Mouse (Mus musculus) Patski (cell line): ENCODE data around the gene Gm20911. TPM values are rescaled to one million over a fixed set of nuclear protein-coding genes. Genes with fewer than 3 reads are reported as not detected.
"Not testable (repeated sequence)": the region's sequence is repeated elsewhere in the genome, so short reads cannot be mapped to it uniquely, and the experiment has no call there.

Experiments
- ATAC-seq: fragments of 100-300 bp; one replicate; pipeline ENCODE4 v1.8.0; 2021
- CTCF ChIA-PET: fragments of 350-600 bp; sonication (Branson Sonifier 250); formaldehyde crosslinking; loops from one replicate; lab custom pipeline; 2022; ENCODE audit warnings: inconsistent platforms; lab: Charles Lee
- POLR2A ChIA-PET: fragments of 350-600 bp; sonication (Branson Sonifier 250); formaldehyde crosslinking; loops from one replicate; lab custom pipeline; 2022; ENCODE audit warnings: antibody characterized with exemption, inconsistent platforms; lab: Charles Lee
- DNase-seq: peaks from one replicate; pipeline ENCODE4 v3.0.0-alpha.2; 2011; ENCODE audit warnings: low read depth, low spot score
- H3K27me3 ChIP-seq: fragments of 371-371 bp; one replicate; pipeline ENCODE4 v1.5.1; 2021
- in situ Hi-C: fragments of 300-500 bp; cut with MboI; formaldehyde crosslinking; loops from 3 replicates; pipeline ENCODE4 v1.11.1; 2018; ENCODE audit warnings: low pct_unique_long_range_greater_than_20kb, mixed read lengths
- polyA plus RNA-seq: library from polyadenylated mRNA; unstranded; gene quantifications from one replicate; pipeline ENCODE4 v1.2.3, GENCODE M21; 2021

The Gm20911 gene
- not detected for polyA plus RNA-seq

DNA sequence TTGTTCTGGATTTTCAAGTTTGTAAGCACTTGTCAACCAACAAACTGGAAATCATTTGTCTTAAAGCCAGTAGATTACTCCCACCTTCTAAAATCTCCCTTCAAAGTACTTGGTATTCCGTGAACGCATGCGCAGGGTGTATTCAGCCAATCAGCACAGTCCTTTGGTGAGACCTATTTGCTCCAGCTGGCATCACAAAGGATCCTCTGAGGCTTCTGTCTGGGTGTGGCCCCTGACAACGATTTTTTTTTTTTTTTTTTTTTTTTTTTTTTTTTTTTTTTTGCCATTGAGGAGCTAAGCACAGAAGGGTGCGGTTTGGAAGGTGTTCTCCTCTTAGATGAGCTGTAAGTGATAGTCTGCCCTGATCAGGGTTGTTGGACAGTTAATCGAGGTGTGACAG lies at the start of gene Gm20911:
Gene Gm20911, plus strand, starts transcription at position 301 of the 400 bp plus-strand sequence.
- POLR2A ChIA-PET, H3K27me3 ChIP-seq, DNase-seq, in situ Hi-C loops, CTCF ChIA-PET, ATAC-seq: not testable (repeated sequence)
